Mouse (Mus musculus) liver, embryonic 11.5 days (tissue): ENCODE results near the gene Tcp11l2. TPM values are rescaled to one million over a fixed set of nuclear protein-coding genes. Genes with fewer than 3 reads are reported as not detected.

Experiments
- ATAC-seq: fragments of 200-750 bp; cut with Nextera tagmentation; replicated peaks from 2 replicates; pipeline ENCODE4 v1.8.0; 2017; ENCODE audit warnings: moderate number of reproducible peaks, mild to moderate bottlenecking, moderate TSS enrichment, moderate library complexity; ENCODE audit not compliant: low FRiP score
- DNase-seq: peaks from one replicate; pipeline ENCODE4 v3.0.0-alpha.2; 2017; ENCODE audit warnings: low spot score
- H3K27ac ChIP-seq: fragments of 300-500 bp; sonication (generic); 2 replicates; pipeline ENCODE4 v1.5.1; 2014; ENCODE audit warnings: mild to moderate bottlenecking, low read depth, low read length, control low read depth
- H3K27me3 ChIP-seq: fragments of 300-500 bp; sonication (generic); replicated peaks from 2 replicates; pipeline ENCODE4 v1.6.1; 2014; ENCODE audit warnings: low read length, mixed read lengths; ENCODE audit not compliant: control insufficient read depth, insufficient read depth
- H3K36me3 ChIP-seq: fragments of 300-500 bp; sonication (generic); 2 replicates; pipeline ENCODE4 v1.6.1; 2014; ENCODE audit warnings: mild to moderate bottlenecking, low read length, moderate library complexity, mixed read lengths; ENCODE audit not compliant: control insufficient read depth, insufficient read depth
- H3K4me1 ChIP-seq: fragments of 300-500 bp; sonication (generic); replicated peaks from 2 replicates; pipeline ENCODE4 v1.6.1; 2014; ENCODE audit warnings: low read length, mixed read lengths; ENCODE audit not compliant: control insufficient read depth, insufficient read depth
- H3K4me2 ChIP-seq: fragments of 300-500 bp; sonication (generic); 2 replicates; pipeline ENCODE4 v1.6.1; 2014; ENCODE audit warnings: mild to moderate bottlenecking, control low read depth, moderate library complexity
- H3K4me3 ChIP-seq: fragments of 300-500 bp; sonication (generic); 2 replicates; pipeline ENCODE4 v1.5.1; 2014; ENCODE audit warnings: low read depth, low read length, control low read depth
- H3K9ac ChIP-seq: fragments of 300-500 bp; sonication (generic); 2 replicates; pipeline ENCODE4 v1.6.1; 2014; ENCODE audit warnings: low read depth, low read length, control low read depth
- H3K9me3 ChIP-seq: fragments of 300-500 bp; sonication (generic); 2 replicates; pipeline ENCODE4 v1.6.1; 2016; ENCODE audit warnings: low read length, inconsistent platforms, mixed read lengths; ENCODE audit not compliant: control insufficient read depth
- WGBS: fragments of 180-500 bp; shearing (Covaris S2); extraction: QIAGEN DNeasy Blood & Tissue Kit; methylation state at CpG from one replicate; pipeline ENCODE4 v1.1.7; 2014; 5-methylcytosine and 5-hydroxymethylcytosine counted together
- polyA plus RNA-seq: library from polyadenylated mRNA; unstranded; fragments of >200 nt; fragmentation: Nextera tagmentation; extraction: Ambion mirVana; gene quantifications from 2 replicates; pipeline ENCODE4 v1.2.1, GENCODE M21; 2014

Tcp11l2 gene
- polyA plus RNA-seq, 1 experiment from 2014 or later: 4.7 TPM

GRCm38 (mm10) chr10:84535458-84535857 lies 41.0 kb upstream of the Tcp11l2 start:
- no peak overlapping the region for H3K4me2 ChIP-seq
- H3K9ac ChIP-seq: no peak overlapping the region
- no peaks in the 10 kb centered on the region for H3K36me3 ChIP-seq
- H3K27me3 ChIP-seq: peaks cover 29% of the 10 kb centered on the region
- H3K27ac ChIP-seq: no peak overlapping the region
- no peak for ATAC-seq
- no peaks in the 10 kb centered on the region for H3K9me3 ChIP-seq
- WGBS: 79% methylated on average over 5 of the region's 5 CpGs
- no peak for DNase-seq
- H3K4me1 ChIP-seq: peaks cover 3% of the 10 kb centered on the region; the same call in 1 of the 2 replicates
- no peak overlapping the region for H3K4me3 ChIP-seq

- Histone ChIP-seq H3K4me3 (no peak overlapping the region), H3K27me3 (peaks cover 29% of the 10 kb centered on the region), H3K36me3 (no peaks in the 10 kb centered on the region), H3K4me1 (peaks cover 3% of the 10 kb centered on the region; the same call in 1 of the 2 replicates), H3K27ac (no peak overlapping the region), H3K4me2 (no peak overlapping the region), H3K9ac (no peak overlapping the region), H3K9me3 (no peaks in the 10 kb centered on the region)
- 64% methylated on average over 4 of the region's 4 CpGs for WGBS
- ATAC-seq (no peak), DNase-seq (no peak)
These were observed 40.6 kb upstream of the Tcp11l2 start for GRCm38 (mm10) chr10:84535859-84536258.

GRCm38 (mm10) chr10:84539651-84540050 lies 36.8 kb upstream of the Tcp11l2 start:
- Histone ChIP-seq H3K27me3 (peaks cover 13% of the 10 kb centered on the region), H3K9ac (no peak overlapping the region), H3K4me1 (peaks cover 10% of the 10 kb centered on the region), H3K27ac (no peak overlapping the region), H3K9me3 (no peaks in the 10 kb centered on the region), H3K36me3 (no peaks in the 10 kb centered on the region), H3K4me3 (no peak overlapping the region), H3K4me2 (no peak overlapping the region)
- DNase-seq (no peak), ATAC-seq (no peak)
- 85% methylated on average over 6 of the region's 6 CpGs for WGBS

GRCm38 (mm10) chr10:84542802-84543658 lies 33.4 kb upstream of the Tcp11l2 start:
- Histone ChIP-seq H3K9me3 (no peaks in the 10 kb centered on the region), H3K4me2 (no peak overlapping the region), H3K4me1 (peaks cover 10% of the 10 kb centered on the region), H3K4me3 (no peak overlapping the region), H3K27ac (no peak overlapping the region), H3K36me3 (no peaks in the 10 kb centered on the region), H3K27me3 (no peaks in the 10 kb centered on the region), H3K9ac (no peak overlapping the region)
- 54% methylated on average over 11 of the region's 11 CpGs for WGBS
- DNase-seq (no peak), ATAC-seq (peak; percentile 77)

- no peak overlapping the region for H3K9ac ChIP-seq
- no peaks in the 10 kb centered on the region for H3K27me3 ChIP-seq
- no peaks in the 10 kb centered on the region for H3K9me3 ChIP-seq
- no peaks in the 10 kb centered on the region for H3K36me3 ChIP-seq
- no peak for ATAC-seq
- H3K4me2 ChIP-seq: no peak overlapping the region
- H3K4me3 ChIP-seq: no peak overlapping the region
- no peak for DNase-seq
- H3K27ac ChIP-seq: no peak overlapping the region
- peaks cover 10% of the 10 kb centered on the region for H3K4me1 ChIP-seq
- WGBS: 59% methylated on average over 7 of the region's 7 CpGs
These were observed 31.4 kb upstream of the Tcp11l2 start for GRCm38 (mm10) chr10:84544841-84545610.

- Histone ChIP-seq H3K4me1 (no peaks in the 10 kb centered on the region), H3K36me3 (no peaks in the 10 kb centered on the region), H3K4me2 (no peak overlapping the region), H3K27me3 (no peaks in the 10 kb centered on the region), H3K27ac (no peak overlapping the region; the same call in 1 of the 2 replicates), H3K9me3 (no peaks in the 10 kb centered on the region), H3K9ac (no peak overlapping the region), H3K4me3 (no peak overlapping the region)
- 62% methylated on average over 17 of the region's 17 CpGs for WGBS
- DNase-seq (no peak), ATAC-seq (no peak)
These were observed 27.1 kb upstream of the Tcp11l2 start for GRCm38 (mm10) chr10:84549146-84549919.

GRCm38 (mm10) chr10:84549920-84550293 lies 26.5 kb upstream of the Tcp11l2 start:
- Histone ChIP-seq H3K4me2 (peak overlapping the region; percentile 27), H3K9ac (no peak overlapping the region), H3K27ac (no peak overlapping the region), H3K9me3 (no peaks in the 10 kb centered on the region), H3K4me1 (no peaks in the 10 kb centered on the region; the same call in 1 of the 2 replicates), H3K4me3 (no peak overlapping the region), H3K36me3 (no peaks in the 10 kb centered on the region), H3K27me3 (no peaks in the 10 kb centered on the region)
- ATAC-seq (peak; percentile 51), DNase-seq (no peak)
- 34% methylated on average over 10 of the region's 10 CpGs for WGBS

- H3K4me3 ChIP-seq: no peak overlapping the region
- H3K9ac ChIP-seq: no peak overlapping the region
- H3K9me3 ChIP-seq: no peaks in the 10 kb centered on the region
- H3K27me3 ChIP-seq: no peaks in the 10 kb centered on the region
- H3K27ac ChIP-seq: no peak overlapping the region
- H3K36me3 ChIP-seq: no peaks in the 10 kb centered on the region
- no peaks in the 10 kb centered on the region; the same call in 1 of the 2 replicates for H3K4me1 ChIP-seq
- ATAC-seq (no peak), DNase-seq (no peak)
- H3K4me2 ChIP-seq: no peak overlapping the region
- WGBS: 93% methylated on average over 3 of the region's 3 CpGs
These were observed 24.6 kb upstream of the Tcp11l2 start for GRCm38 (mm10) chr10:84551846-84552245.
